Mouse (Mus musculus): ENCODE measurements at regions not wholly inside any gene's neighbourhood (a gene's known extent, or its start where the extent isn't known, plus 50 kb on each side); places are given as distances from the start of the nearest gene placed in this dataset.

DNA sequence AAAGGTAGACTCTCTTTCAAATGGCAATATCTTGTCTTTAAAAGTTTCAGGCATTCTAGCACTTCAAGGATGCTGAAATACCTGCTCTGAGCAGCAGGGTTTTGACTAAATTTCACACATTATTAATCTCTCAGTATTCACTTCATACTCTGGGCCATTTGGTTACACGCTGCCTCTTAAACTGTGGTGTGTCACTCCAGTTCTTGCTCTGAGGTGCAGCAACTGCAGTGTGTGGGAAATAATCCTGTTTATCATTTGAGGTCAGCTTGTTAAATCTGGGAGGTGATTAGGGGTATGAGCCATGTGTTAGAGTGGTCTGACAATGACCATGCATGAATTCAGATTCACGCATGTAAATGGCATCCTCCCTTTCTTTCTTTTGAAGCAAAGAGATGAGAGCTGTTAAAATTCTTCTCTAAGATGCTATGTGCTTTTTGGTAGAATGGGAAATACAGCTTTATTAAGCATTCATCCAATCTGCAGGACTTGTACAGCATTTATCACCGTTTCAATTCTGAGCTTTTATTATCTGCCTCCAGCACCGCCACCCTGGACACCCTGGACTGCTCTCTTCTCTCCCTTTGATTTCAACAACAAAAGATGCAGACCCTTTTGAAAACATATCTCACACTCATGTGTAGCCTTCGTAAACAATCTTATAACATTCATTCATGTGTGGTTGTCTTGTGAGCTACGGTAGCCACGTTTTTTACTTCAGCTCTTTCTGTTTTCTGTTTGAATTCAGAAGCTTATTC, 362.4 kb upstream of the Gm38303 start:
- DNase-seq (ENCODE audit: extremely low spot score, low spot score), result no peak

- no peak for DNase-seq (ENCODE audit: extremely low spot score, low spot score)
Measured at GRCm38 (mm10) chr3:10685501-10685951, 350.0 kb upstream of the Gm38303 start.

GRCm38 (mm10) chr3:10684885-10685500, 349.5 kb upstream of the Gm38303 start:
- peak; percentile 22 for DNase-seq (ENCODE audit: extremely low spot score, low spot score)

- no peak for DNase-seq (ENCODE audit: extremely low spot score, low spot score)
Measured at GRCm38 (mm10) chr3:10681938-10682337, 346.5 kb upstream of the Gm38303 start.

- no peak for DNase-seq (ENCODE audit: extremely low spot score, low spot score)
Measured at GRCm38 (mm10) chr3:10647975-10648511, 312.6 kb upstream of the Gm38303 start.

Measured in neural tube, embryonic 10.5 days (tissue).